Mouse (Mus musculus) limb, embryonic 14.5 days (tissue): ENCODE results near the gene Saal1. TPM values are rescaled to one million over a fixed set of nuclear protein-coding genes. Genes with fewer than 3 reads are reported as not detected.

Experiments
- ATAC-seq: fragments of 200-750 bp; cut with Nextera tagmentation; 2 replicates; pipeline ENCODE4 v1.8.0; 2017; ENCODE audit warnings: low read depth, moderate number of reproducible peaks, moderate TSS enrichment; ENCODE audit not compliant: low FRiP score
- DNase-seq: peaks from one replicate; pipeline ENCODE4 v3.0.0-alpha.2; 2015; ENCODE audit warnings: low spot score
- H3K27ac ChIP-seq: fragments of 300-500 bp; sonication (generic); replicated peaks from 2 replicates; pipeline ENCODE4 v1.5.1; 2014; ENCODE audit warnings: low read depth, mild to moderate bottlenecking, low read length, moderate library complexity, mixed read lengths
- H3K27me3 ChIP-seq: fragments of 300-500 bp; sonication (generic); 2 replicates; pipeline ENCODE4 v1.6.1; 2014; ENCODE audit warnings: low read length, mixed read lengths; ENCODE audit not compliant: control insufficient read depth, insufficient read depth
- H3K36me3 ChIP-seq: fragments of 300-500 bp; sonication (generic); 2 replicates; pipeline ENCODE4 v1.6.1; 2014; ENCODE audit warnings: mild to moderate bottlenecking, low read length, moderate library complexity, mixed read lengths; ENCODE audit not compliant: control insufficient read depth, insufficient read depth
- H3K4me1 ChIP-seq: fragments of 300-500 bp; sonication (generic); 2 replicates; pipeline ENCODE4 v1.6.1; 2014; ENCODE audit warnings: antibody characterized with exemption, low read length, mixed read lengths; ENCODE audit not compliant: control insufficient read depth, insufficient read depth
- H3K4me2 ChIP-seq: fragments of 300-500 bp; sonication (generic); replicated peaks from 2 replicates; pipeline ENCODE4 v1.6.1; 2014; ENCODE audit warnings: low read depth, mild to moderate bottlenecking, low read length, moderate library complexity; ENCODE audit not compliant: severe bottlenecking
- H3K4me3 ChIP-seq: fragments of 300-500 bp; sonication (generic); replicated peaks from 2 replicates; pipeline ENCODE4 v1.5.1; 2014; ENCODE audit warnings: low read length
- H3K9ac ChIP-seq: fragments of 300-500 bp; sonication (generic); 2 replicates; pipeline ENCODE4 v1.6.1; 2014; ENCODE audit warnings: mild to moderate bottlenecking, low read depth, low read length, moderate library complexity; ENCODE audit not compliant: severe bottlenecking
- H3K9me3 ChIP-seq: fragments of 300-500 bp; sonication (generic); 2 replicates; pipeline ENCODE4 v1.6.1; 2016; ENCODE audit warnings: low read length; ENCODE audit not compliant: control insufficient read depth
- POLR2A ChIP-seq: fragments of 200-500 bp; IDR thresholded peaks from 2 replicates; pipeline ENCODE4 v1.8.0; 2012; ENCODE audit warnings: inconsistent platforms, mild to moderate bottlenecking, moderate library complexity, borderline replicate concordance; ENCODE audit not compliant: insufficient read depth, insufficient read length; ENCODE audit errors: extremely low read depth
- WGBS: fragments of 180-500 bp; shearing (Covaris S2); extraction: QIAGEN DNeasy Blood & Tissue Kit; methylation state at CpG from one replicate; pipeline ENCODE4 v1.1.7; 2014; 5-methylcytosine and 5-hydroxymethylcytosine counted together
- polyA plus RNA-seq, 2 experiments: library from polyadenylated mRNA; depleted of rRNA in 1 of 2; stranded (reverse) in 1 of 2; unstranded in 1 of 2; fragments of >200 nt; fragmentation: Nextera tagmentation in 1 of 2; extraction: Ambion mirVana in 1 of 2; gene quantifications; 2 replicates each; pipeline versions ENCODE4 v1.2.1 to v1.2.3; 2012 to 2014

Saal1 gene
- polyA plus RNA-seq, 2 experiments = 20.8 to 30.6 TPM

- DNase-seq = no peak
- Histone ChIP-seq H3K4me3 (no peak overlapping the region), H3K4me2 (no peak overlapping the region), H3K27ac (no peak overlapping the region), H3K36me3 (no peaks in the 10 kb centered on the region), H3K4me1 (no peaks in the 10 kb centered on the region), H3K9me3 (no peaks in the 10 kb centered on the region), H3K27me3 (no peaks in the 10 kb centered on the region), H3K9ac (no peak overlapping the region)
- 80% methylated on average over 3 of the region's 3 CpGs for WGBS
- no peak for ATAC-seq
- TF ChIP-seq POLR2A = no peak
These were observed 32.1 kb downstream of the Saal1 start for GRCm38 (mm10) chr7:46678417-46678816.

- no peak overlapping the region for H3K27ac ChIP-seq
- H3K27me3 ChIP-seq = no peaks in the 10 kb centered on the region
- no peaks in the 10 kb centered on the region for H3K9me3 ChIP-seq
- no peak for TF ChIP-seq POLR2A
- no peak overlapping the region for H3K9ac ChIP-seq
- no peaks in the 10 kb centered on the region for H3K36me3 ChIP-seq
- ATAC-seq (no peak), DNase-seq (no peak)
- no peak overlapping the region for H3K4me2 ChIP-seq
- no peak overlapping the region for H3K4me3 ChIP-seq
- WGBS = 69% methylated on average over 5 of the region's 5 CpGs
- H3K4me1 ChIP-seq = no peaks in the 10 kb centered on the region
These were observed 33.6 kb downstream of the Saal1 start for GRCm38 (mm10) chr7:46676808-46677360.

- Histone ChIP-seq H3K4me3 (no peak overlapping the region), H3K9ac (no peak overlapping the region), H3K27ac (no peak overlapping the region), H3K4me2 (no peak overlapping the region), H3K27me3 (no peaks in the 10 kb centered on the region), H3K4me1 (no peaks in the 10 kb centered on the region), H3K36me3 (no peaks in the 10 kb centered on the region), H3K9me3 (no peaks in the 10 kb centered on the region)
- 75% methylated on average over 8 of the region's 8 CpGs for WGBS
- TF ChIP-seq POLR2A = no peak
- DNase-seq = no peak
- ATAC-seq = no peak
These were observed 34.6 kb downstream of the Saal1 start for GRCm38 (mm10) chr7:46675886-46676285.

DNA sequence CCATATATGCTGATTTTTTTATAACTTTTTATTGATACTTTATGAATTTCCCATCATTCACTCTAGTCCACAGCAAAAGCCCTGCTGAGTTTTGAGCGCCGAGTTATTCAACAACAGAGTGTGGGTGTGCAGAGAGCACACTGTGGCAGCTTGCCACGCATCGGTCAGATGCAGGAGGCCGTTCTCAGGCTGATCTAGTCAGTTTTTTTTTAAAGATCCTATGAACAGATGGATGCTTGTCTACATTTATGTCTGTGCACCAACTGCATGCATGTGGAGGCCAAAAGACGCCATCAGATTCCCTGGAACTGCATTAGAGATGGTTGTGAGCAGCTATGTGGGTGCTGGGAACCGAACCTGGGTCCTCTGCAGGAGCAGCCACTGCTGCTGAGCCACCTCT lies 35.4 kb downstream of the Saal1 start:
- Histone ChIP-seq H3K27me3 (no peaks in the 10 kb centered on the region), H3K4me3 (no peak overlapping the region), H3K27ac (no peak overlapping the region), H3K9ac (no peak overlapping the region), H3K36me3 (no peaks in the 10 kb centered on the region), H3K4me1 (no peaks in the 10 kb centered on the region), H3K9me3 (no peaks in the 10 kb centered on the region), H3K4me2 (no peak overlapping the region)
- ATAC-seq = no peak
- 86% methylated on average over 7 of the region's 7 CpGs for WGBS
- no peak for TF ChIP-seq POLR2A
- no peak for DNase-seq

GRCm38 (mm10) chr7:46672160-46672672 lies 38.3 kb downstream of the Saal1 start, which contains the start of gene Tph1:
TSS of gene Tph1 (minus strand) at chr7:46672537.
- DNase-seq (no peak), ATAC-seq (no peak)
- Histone ChIP-seq H3K4me1 (no peaks in the 10 kb centered on the region), H3K4me2 (no peak within 1 kb of the TSS), H3K9ac (no peak within 1 kb of the TSS), H3K27me3 (no peaks in the 10 kb centered on the region), H3K27ac (no peak within 1 kb of the TSS), H3K9me3 (no peaks in the 10 kb centered on the region), H3K36me3 (no peaks in the 10 kb centered on the region), H3K4me3 (no peak within 1 kb of the TSS)
- 43% methylated on average over 10 of the region's 10 CpGs for WGBS
- no peak for TF ChIP-seq POLR2A
